Mouse (Mus musculus) 3134 (cell line): ENCODE measurements around the gene Drap1.

Source experiments
- DNase-seq: peaks from one replicate; pipeline ENCODE4 v3.0.0-alpha.2; 2011; ENCODE audit warnings: low spot score; ENCODE audit not compliant: insufficient read length; ENCODE audit errors: extremely low read depth

Drap1 gene

DNA sequence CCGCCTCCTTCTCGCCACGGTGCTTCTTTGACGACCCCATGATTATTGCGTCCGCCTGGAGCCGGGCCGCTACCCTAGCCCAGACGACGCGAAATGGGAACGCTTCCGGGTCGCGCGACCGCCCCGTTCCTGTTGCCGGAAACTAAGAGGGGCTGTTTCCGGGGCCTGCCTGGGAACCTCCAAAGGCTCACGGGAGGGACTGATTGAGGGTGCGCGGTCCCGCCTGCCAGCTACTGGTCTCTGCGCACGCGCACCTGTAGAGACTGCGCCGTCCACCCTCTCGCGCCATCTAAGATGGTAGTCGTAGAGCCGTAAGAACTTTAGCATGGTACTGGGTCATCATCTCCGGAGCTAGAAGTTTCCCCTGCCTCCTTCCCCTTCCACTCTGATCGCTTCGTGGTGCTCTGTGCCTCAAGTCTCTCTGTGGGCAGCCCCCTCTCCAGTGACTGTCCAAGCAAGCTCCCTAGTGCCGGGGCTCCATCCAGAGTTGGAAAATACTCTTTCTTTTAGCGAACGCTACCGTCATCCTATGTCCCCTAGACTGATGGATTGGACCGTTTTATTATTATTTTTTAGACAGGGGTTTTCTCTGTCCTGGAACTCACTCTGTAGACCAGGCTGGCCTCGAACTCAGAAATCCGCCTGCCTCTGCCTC lies 36.1 kb downstream of the Drap1 start, which contains the start of gene Sart1:
Sart1 (minus strand) TSS at position 116 of the 655 bp plus-strand sequence.
- DNase-seq: peak; percentile 92

DNA sequence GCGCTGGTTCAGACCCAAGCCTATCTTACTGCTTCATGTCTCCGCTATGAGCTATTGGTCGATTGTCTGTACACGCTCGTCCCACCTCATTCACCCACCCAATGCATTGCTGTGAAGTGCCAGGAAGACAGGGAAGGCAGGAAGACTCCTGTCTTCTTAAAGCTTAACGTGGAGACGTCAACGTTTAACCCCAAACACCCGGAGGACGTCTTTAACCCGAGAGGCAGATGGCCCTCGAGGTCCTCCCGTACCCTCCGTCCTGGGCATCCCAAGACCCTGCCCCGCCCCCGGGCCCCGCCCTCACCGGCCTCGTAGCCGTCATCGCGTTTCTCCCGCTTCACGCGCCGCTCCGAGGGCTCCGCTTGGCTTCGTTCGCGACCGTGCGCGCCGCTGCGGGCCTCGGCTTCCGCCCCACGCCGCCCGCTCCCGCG lies 36.8 kb downstream of the Drap1 start:
- no peak for DNase-seq

DNA sequence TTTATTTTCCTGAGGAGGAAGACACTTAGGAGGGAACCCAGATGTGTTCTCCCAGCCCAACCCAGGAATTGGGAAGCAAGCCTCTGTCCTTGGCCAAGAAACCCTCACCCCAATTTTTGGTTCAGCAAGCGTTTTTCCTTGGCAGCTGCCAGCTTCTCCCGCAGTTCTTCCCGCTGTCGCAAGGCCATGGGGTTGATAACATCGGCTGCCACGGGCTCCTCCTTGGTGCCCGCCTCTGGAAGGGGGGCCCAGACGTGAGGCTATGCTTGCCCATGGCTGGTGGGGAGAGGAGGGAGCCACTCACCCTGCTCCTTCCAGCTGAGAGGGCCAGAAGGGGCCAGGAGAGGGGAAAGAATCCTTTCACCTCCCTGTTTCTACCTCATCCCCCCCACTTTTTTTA lies 40.1 kb downstream of the Drap1 start:
- DNase-seq: no peak

DNA sequence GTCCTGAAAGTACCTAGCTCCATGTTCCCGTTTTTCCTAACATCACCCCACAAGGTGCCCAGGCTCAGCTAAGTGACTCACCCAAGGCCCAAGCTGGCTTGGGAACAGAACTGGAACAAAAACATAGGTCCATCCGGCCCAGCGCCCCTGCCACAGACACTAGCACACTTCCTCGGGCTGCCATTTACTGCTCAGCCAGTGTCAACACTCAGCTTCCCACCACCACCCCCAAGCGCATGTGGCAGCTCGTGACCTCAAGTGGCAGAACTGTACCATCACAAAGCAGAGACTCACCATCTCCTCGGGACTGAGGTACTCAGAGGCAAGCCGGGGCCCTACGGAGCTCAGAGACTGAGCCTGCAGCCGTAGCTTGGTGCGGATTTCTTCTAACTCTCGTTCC lies 41.5 kb downstream of the Drap1 start:
- DNase-seq: no peak

DNA sequence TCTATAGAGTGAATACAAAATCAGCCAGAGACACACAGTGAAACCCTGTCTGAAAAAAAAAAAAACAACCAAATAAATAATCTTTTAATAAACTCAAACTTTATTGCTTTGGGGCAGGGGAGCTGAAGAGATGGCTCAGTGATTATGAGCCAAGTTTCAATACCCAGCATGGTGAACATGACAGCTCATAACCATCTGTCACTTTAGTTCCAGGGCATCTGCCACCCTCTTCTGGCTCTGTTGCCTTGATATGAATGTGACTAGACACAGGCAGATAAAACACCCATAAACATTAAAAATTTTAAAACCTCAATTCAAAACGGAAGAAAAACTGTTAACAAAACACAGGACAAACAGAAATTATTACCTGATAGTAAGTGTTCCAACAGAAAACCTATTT lies 47.3 kb downstream of the Drap1 start:
- DNase-seq: no peak

DNA sequence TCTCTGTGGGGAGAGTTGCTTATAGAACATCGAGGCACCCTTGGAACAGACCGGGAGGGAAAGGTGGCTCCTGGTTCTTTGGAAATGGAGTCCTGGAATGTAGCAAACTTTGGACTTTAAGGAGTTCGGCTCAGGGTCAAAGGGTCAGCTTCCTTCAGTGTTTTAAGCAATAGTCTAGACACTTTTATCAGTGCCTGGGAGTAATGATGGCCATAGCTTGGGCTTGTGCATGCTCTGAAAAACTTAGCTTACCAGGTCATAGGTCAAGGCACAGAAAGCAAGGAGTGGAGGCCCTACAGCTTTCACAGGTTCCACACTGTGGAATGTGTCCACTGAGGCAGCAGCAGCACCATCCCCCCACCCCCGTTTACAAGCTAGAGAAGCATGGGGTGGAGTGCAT lies 50.0 kb downstream of the Drap1 start:
- no peak for DNase-seq

DNA sequence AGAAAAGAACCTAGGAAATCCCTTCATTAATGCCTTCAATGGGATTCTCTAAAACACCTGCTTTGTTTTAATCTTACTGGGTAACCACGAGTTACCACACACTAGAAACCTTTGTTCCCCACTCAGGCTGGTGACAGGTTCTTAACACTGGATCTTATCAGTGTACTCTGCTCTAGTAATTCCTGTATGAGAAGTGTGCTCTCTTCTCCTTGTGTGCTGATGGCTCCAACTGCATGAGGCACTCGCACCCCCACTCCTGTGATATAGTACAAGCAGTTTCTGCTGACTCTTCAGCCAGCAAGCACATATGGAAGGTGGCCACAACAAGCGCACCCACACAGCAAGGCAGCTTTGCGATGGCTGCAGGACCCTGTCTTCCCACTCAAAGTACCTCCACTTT lies 50.6 kb downstream of the Drap1 start:
- DNase-seq: no peak
